In genomic region chr7:74325052-74325451, GRCm38 (mm10) we compare ENCODE assay signal across 15 mouse cellular contexts.
DNase-seq lines count a peak whose midpoint lies in the region; ATAC-seq and TF ChIP-seq lines count a peak whose summit lies in the region.
"Had no signal": no experiment of that assay in that cellular context is flagged by ENCODE, and none has a peak within 500 bp of the region (broad histone marks: within the 10 kb centered on the region; RNA-seq: fewer than 3 reads in every experiment).

No protein-coding gene starts in this region.

- H3K4me3 ChIP-seq in hindbrain, embryonic 13.5 days = no peak overlapping the region
- no peak overlapping the region for H3K4me3 ChIP-seq in hindbrain, embryonic 10.5 days
- H3K4me3 ChIP-seq in hindbrain, embryonic 16.5 days (ENCODE audit: low read length) = no peak overlapping the region
- H3K4me3 ChIP-seq in neural tube, embryonic 14.5 days (ENCODE audit: low read depth, low read length) = no peak overlapping the region
- H3K4me3 ChIP-seq: heart, embryonic 13.5 days; limb, embryonic 10.5 days had no signal

- no peak for DNase-seq in hindbrain, embryonic 10.5 days (ENCODE audit: low spot score)
- DNase-seq in brain, embryonic 14.5 days (ENCODE audit: low read depth) = peak; percentile 96
- no peak for DNase-seq in gastrocnemius, postnatal 25 days
- no peak for DNase-seq in cerebellum, postnatal 36 days
- DNase-seq in urinary bladder, postnatal 10 days (ENCODE audit: low spot score) = no peak
- DNase-seq: adrenal gland, postnatal 36 days; cerebellum, postnatal 25 days; kidney, adult 9 months; lung, adult 18-20 months had no signal

- H3K4me2 ChIP-seq in hindbrain, embryonic 13.5 days = no peak overlapping the region
- no peak overlapping the region for H3K4me2 ChIP-seq in hindbrain, embryonic 16.5 days (ENCODE audit: low read length)
- no peak overlapping the region for H3K4me2 ChIP-seq in neural tube, embryonic 14.5 days (ENCODE audit: low read depth, low read length)
- H3K4me2 ChIP-seq: heart, embryonic 13.5 days had no signal

- H3K9me3 ChIP-seq in hindbrain, embryonic 13.5 days = no peaks in the 10 kb centered on the region
- no peaks in the 10 kb centered on the region for H3K9me3 ChIP-seq in hindbrain, embryonic 10.5 days
- H3K9me3 ChIP-seq in hindbrain, embryonic 16.5 days (ENCODE audit: control insufficient read depth, low read length) = no peaks in the 10 kb centered on the region
- no peaks in the 10 kb centered on the region for H3K9me3 ChIP-seq in neural tube, embryonic 14.5 days (ENCODE audit: control insufficient read depth, low read length)
- H3K9me3 ChIP-seq: heart, embryonic 13.5 days; limb, embryonic 10.5 days had no signal

- no peaks in the 10 kb centered on the region for H3K36me3 ChIP-seq in hindbrain, embryonic 13.5 days
- H3K36me3 ChIP-seq in hindbrain, embryonic 10.5 days = no peaks in the 10 kb centered on the region
- H3K36me3 ChIP-seq in hindbrain, embryonic 16.5 days (ENCODE audit: control insufficient read depth, insufficient read depth, low read length) = no peaks in the 10 kb centered on the region
- 0 out of 2 replicates have a peak, but pooled peaks cover 2% of the 10 kb centered on the region for H3K36me3 ChIP-seq in neural tube, embryonic 14.5 days (ENCODE audit: control insufficient read depth, insufficient read depth, low read length)
- H3K36me3 ChIP-seq: limb, embryonic 10.5 days had no signal

- H3K27me3 ChIP-seq in hindbrain, embryonic 13.5 days = 0 out of 2 replicates have a peak, but pooled peaks cover 5% of the 10 kb centered on the region
- no peaks in the 10 kb centered on the region for H3K27me3 ChIP-seq in hindbrain, embryonic 10.5 days (ENCODE audit: insufficient read depth, poor library complexity, severe bottlenecking)
- no peaks in the 10 kb centered on the region for H3K27me3 ChIP-seq in hindbrain, embryonic 16.5 days (replicated peaks; ENCODE audit: control insufficient read depth, insufficient read depth, low read length)
- no peaks in the 10 kb centered on the region for H3K27me3 ChIP-seq in neural tube, embryonic 14.5 days (ENCODE audit: control insufficient read depth, insufficient read depth, low read length)
- H3K27me3 ChIP-seq: heart, embryonic 13.5 days; Patski had no signal

- no peak for TF ChIP-seq POLR2A in brain, embryonic 14.5 days (IDR thresholded peaks at IDR 0.05; ENCODE audit: borderline replicate concordance, extremely low read depth, insufficient read depth, insufficient read length, poor library complexity, severe bottlenecking)

- H3K4me1 ChIP-seq in hindbrain, embryonic 13.5 days (replicated peaks) = peaks cover 42% of the 10 kb centered on the region
- peaks cover 26% of the 10 kb centered on the region for H3K4me1 ChIP-seq in hindbrain, embryonic 10.5 days (replicated peaks)
- peaks cover 27% of the 10 kb centered on the region for H3K4me1 ChIP-seq in hindbrain, embryonic 16.5 days (ENCODE audit: control insufficient read depth, insufficient read depth, low read depth, low read length)
- peaks cover 18% of the 10 kb centered on the region; the same call in 1 of the 2 replicates for H3K4me1 ChIP-seq in neural tube, embryonic 14.5 days (ENCODE audit: control insufficient read depth, insufficient read depth, low read length)

- 42% methylated on average over 8 of the region's 8 CpGs for WGBS in hindbrain, embryonic 13.5 days
- 87% methylated on average over 8 of the region's 8 CpGs for WGBS in hindbrain, embryonic 10.5 days
- WGBS in hindbrain, embryonic 16.5 days = 21% methylated on average over 8 of the region's 8 CpGs
- WGBS in neural tube, embryonic 14.5 days = 37% methylated on average over 8 of the region's 8 CpGs

- peak overlapping the region; percentile 72 for H3K27ac ChIP-seq in hindbrain, embryonic 13.5 days
- H3K27ac ChIP-seq in hindbrain, embryonic 10.5 days = no peak overlapping the region
- H3K27ac ChIP-seq in hindbrain, embryonic 16.5 days (ENCODE audit: low read depth, low read length) = no peak overlapping the region
- H3K27ac ChIP-seq in neural tube, embryonic 14.5 days (ENCODE audit: low read depth, low read length) = peak overlapping the region; percentile 30; the same call in 1 of the 2 replicates
- H3K27ac ChIP-seq: heart, embryonic 13.5 days; limb, embryonic 10.5 days had no signal

- peak; percentile 76 for ATAC-seq in hindbrain, embryonic 13.5 days (ENCODE audit: low FRiP score)
- peak; percentile 57 for ATAC-seq in hindbrain, embryonic 16.5 days
- peak; percentile 83 for ATAC-seq in neural tube, embryonic 14.5 days (ENCODE audit: low read depth)
- ATAC-seq: Patski had no signal

- H3K9ac ChIP-seq in hindbrain, embryonic 13.5 days = no peak overlapping the region
- H3K9ac ChIP-seq in hindbrain, embryonic 16.5 days (ENCODE audit: low read depth, low read length) = no peak overlapping the region
- no peak overlapping the region for H3K9ac ChIP-seq in neural tube, embryonic 14.5 days (replicated peaks; ENCODE audit: low read depth, low read length)
- H3K9ac ChIP-seq: heart, embryonic 13.5 days had no signal

- no peak for TF ChIP-seq CTCF in brain, embryonic 14.5 days (IDR thresholded peaks at IDR 0.05; ENCODE audit: borderline replicate concordance, extremely low read depth, insufficient read depth, insufficient read length)

Comparison
In these comparisons a context has a peak if more than half of its experiments do, and no peak if none do; other contexts are left out.
1. H3K27ac ChIP-seq: peak in hindbrain, embryonic 13.5 days (single experiment) and neural tube, embryonic 14.5 days (single experiment); none in hindbrain, embryonic 10.5 days (single experiment) and hindbrain, embryonic 16.5 days (single experiment).
2. Peak in every context shown above with its lines, with median percentiles within 50 percentile points of each other: ATAC-seq.